Mouse (Mus musculus): ENCODE results near the gene Tex2.
"Not testable (repeated sequence)": the region's sequence is repeated elsewhere in the genome, so short reads cannot be mapped to it uniquely, and the experiment has no call there.

Gene Tex2

GRCm38 (mm10) chr11:106506211-106506610, 107.0 kb downstream of the Tex2 start:
- no peak for DNase-seq (ENCODE audit: low spot score)

GRCm38 (mm10) chr11:106504129-106504528, 109.1 kb downstream of the Tex2 start:
- DNase-seq (ENCODE audit: low spot score): no peak

GRCm38 (mm10) chr11:106503425-106503717, 109.9 kb downstream of the Tex2 start:
- DNase-seq (ENCODE audit: low spot score): no peak

GRCm38 (mm10) chr11:106502631-106503424, 110.4 kb downstream of the Tex2 start:
- no peak for DNase-seq (ENCODE audit: low spot score)

GRCm38 (mm10) chr11:106502159-106502505, 111.1 kb downstream of the Tex2 start:
- DNase-seq (ENCODE audit: low spot score): no peak

GRCm38 (mm10) chr11:106501308-106502158, 111.7 kb downstream of the Tex2 start:
- DNase-seq (ENCODE audit: low spot score): peak; percentile 87

GRCm38 (mm10) chr11:106500393-106501307, 112.6 kb downstream of the Tex2 start:
- DNase-seq (ENCODE audit: low spot score): peak; percentile 99

- DNase-seq (ENCODE audit: low spot score): no peak
These were observed 114.4 kb downstream of the Tex2 start for GRCm38 (mm10) chr11:106498739-106499379.

- DNase-seq (ENCODE audit: low spot score): no peak
These were observed 115.3 kb downstream of the Tex2 start for GRCm38 (mm10) chr11:106497926-106498325.

- DNase-seq (ENCODE audit: low spot score): not testable (repeated sequence)
These were observed 116.2 kb downstream of the Tex2 start for GRCm38 (mm10) chr11:106497009-106497408.

GRCm38 (mm10) chr11:106492984-106493669, 120.1 kb downstream of the Tex2 start:
- no peak for DNase-seq (ENCODE audit: low spot score)

- DNase-seq (ENCODE audit: low spot score): peak; percentile 91
These were observed 121.8 kb downstream of the Tex2 start for GRCm38 (mm10) chr11:106491393-106491792.

- DNase-seq (ENCODE audit: low spot score): not testable (repeated sequence)
These were observed 122.6 kb downstream of the Tex2 start for GRCm38 (mm10) chr11:106490600-106490999.

- no peak for DNase-seq (ENCODE audit: low spot score)
These were observed 123.2 kb downstream of the Tex2 start for GRCm38 (mm10) chr11:106490057-106490456.

GRCm38 (mm10) chr11:106489036-106489693, 124.1 kb downstream of the Tex2 start:
- no peak for DNase-seq (ENCODE audit: low spot score)

GRCm38 (mm10) chr11:106488126-106488561, 125.1 kb downstream of the Tex2 start:
- DNase-seq (ENCODE audit: low spot score): no peak

- peak; percentile 89 for DNase-seq (ENCODE audit: low spot score)
These were observed 125.5 kb downstream of the Tex2 start, which contains the start of gene Ern1 for GRCm38 (mm10) chr11:106487733-106488115. Gene Ern1, minus strand, starts transcription at chr11:106487852.

- DNase-seq (ENCODE audit: low spot score): peak; percentile 39
These were observed 126.1 kb downstream of the Tex2 start for GRCm38 (mm10) chr11:106486866-106487732.

All from adipocyte (in vitro differentiated cells).